In genomic region chr3:122920572-122921435, GRCm38 (mm10) we compare ENCODE assay signal across 23 mouse cellular contexts. TPM values are rescaled to one million over a fixed set of nuclear protein-coding genes. Genes with fewer than 3 reads are reported as not detected.
DNase-seq lines count a peak whose midpoint lies in the region; ATAC-seq and TF ChIP-seq lines count a peak whose summit lies in the region.
"Had no signal": no experiment of that assay in that cellular context is flagged by ENCODE, and none has a peak within 500 bp of the region (broad histone marks: within the 10 kb centered on the region; RNA-seq: fewer than 3 reads in every experiment).

No protein-coding gene starts in this region.

- 66% methylated on average over 8 of the region's 8 CpGs for WGBS in kidney, adult 2 months
- 42% methylated on average over 8 of the region's 8 CpGs for WGBS in liver, embryonic 13.5 days (ENCODE audit: insufficient replicate concordance)

- no peaks in the 10 kb centered on the region for H3K27me3 ChIP-seq in kidney, adult 2 months (replicated peaks; ENCODE audit: control insufficient read depth, insufficient read depth, low read length)
- no peaks in the 10 kb centered on the region for H3K27me3 ChIP-seq in liver, embryonic 13.5 days
- H3K27me3 ChIP-seq: hindbrain, embryonic 15.5 days; midbrain, embryonic 12.5 days had no signal

- intact Hi-C loops in gastrocnemius, postnatal 36 days (cut with DNase I), result no loop called here
- intact Hi-C loops in heart, postnatal 14 days (cut with DNase I), result no loop called here

- H3K27ac ChIP-seq in kidney, adult 2 months (ENCODE audit: insufficient read depth, low read depth, low read length), result peak overlapping the region; percentile 35; the same call in 1 of the 2 replicates
- no peak overlapping the region for H3K27ac ChIP-seq in liver, embryonic 13.5 days
- H3K27ac ChIP-seq: hindbrain, embryonic 15.5 days; midbrain, embryonic 12.5 days had no signal

- TF ChIP-seq CTCF in kidney, adult 2 months (conservative IDR thresholded peaks at IDR 0.05; ENCODE audit: insufficient read depth, insufficient read length, low read depth, low read length), result no peak

- peak overlapping the region; percentile 0; the same call in 1 of the 2 replicates for H3K9ac ChIP-seq in liver, embryonic 13.5 days
- H3K9ac ChIP-seq: hindbrain, embryonic 15.5 days; midbrain, embryonic 12.5 days had no signal

- H3K4me2 ChIP-seq in liver, embryonic 13.5 days, result no peak overlapping the region
- H3K4me2 ChIP-seq: hindbrain, embryonic 15.5 days; midbrain, embryonic 12.5 days had no signal

- ATAC-seq in liver, embryonic 13.5 days (ENCODE audit: low read depth), result no peak
- ATAC-seq: forebrain, embryonic 16.5 days had no signal

- H3K4me1 ChIP-seq in kidney, adult 2 months (ENCODE audit: control insufficient read depth, insufficient read depth, low read length), result peaks cover 11% of the 10 kb centered on the region
- peaks cover 43% of the 10 kb centered on the region for H3K4me1 ChIP-seq in liver, embryonic 13.5 days (replicated peaks)

- no peak overlapping the region for H3K4me3 ChIP-seq in kidney, adult 2 months (ENCODE audit: insufficient read depth, low read depth, low read length)
- no peak overlapping the region for H3K4me3 ChIP-seq in liver, embryonic 13.5 days (replicated peaks)
- H3K4me3 ChIP-seq: erythroblast, embryonic 14.5 days; hindbrain, embryonic 15.5 days; midbrain, embryonic 12.5 days had no signal

- no peak for TF ChIP-seq POLR2A in kidney, adult 2 months (IDR thresholded peaks at IDR 0.05; ENCODE audit: low read depth, low read length)

- H3K36me3 ChIP-seq in kidney, adult 2 months (ENCODE audit: control insufficient read depth, insufficient read depth, low read length), result no peaks in the 10 kb centered on the region
- H3K36me3 ChIP-seq in liver, embryonic 13.5 days, result no peaks in the 10 kb centered on the region; the same call in 1 of the 2 replicates
- H3K36me3 ChIP-seq: hindbrain, embryonic 15.5 days; midbrain, embryonic 12.5 days had no signal

- H3K9me3 ChIP-seq in liver, embryonic 13.5 days (replicated peaks), result no peaks in the 10 kb centered on the region
- H3K9me3 ChIP-seq: hindbrain, embryonic 15.5 days; midbrain, embryonic 12.5 days had no signal

- DNase-seq in kidney, adult 2 months, result no peak
- no peak for DNase-seq in kidney, postnatal 25 days
- DNase-seq in urinary bladder, adult 2 months (ENCODE audit: low spot score), result peak; percentile 52
- no peak for DNase-seq in urinary bladder, postnatal 4 days (ENCODE audit: low spot score in 2 of 2)
- DNase-seq in liver, embryonic 13.5 days, result no peak
- DNase-seq in gastrocnemius, postnatal 36 days, result no peak
- no peak for DNase-seq in heart, postnatal 14 days
- DNase-seq in kidney, postnatal 14 days, result no peak
- DNase-seq: cerebellum, postnatal 25 days; gastrocnemius, postnatal 25 days; layer of hippocampus, adult 9-11 months; lung, adult 18-20 months; right cerebral cortex, postnatal 25 days; thymus, postnatal 14 days had no signal

RNA-seq across cellular contexts. Expression of gene Gm10959, which starts 1.6 kb away (rescaled TPM):
- not detected in 2 replicates for polyA plus RNA-seq in kidney, adult 2 months (2012; rRNA removed)
- not detected in 2 replicates for polyA plus RNA-seq in urinary bladder, adult 2 months (2012; rRNA removed)
- not detected in 2 replicates for polyA plus RNA-seq in liver, embryonic 13.5 days (2015; fragmentation: Nextera tagmentation; extraction: Ambion mirVana)
- total RNA-seq in gastrocnemius, postnatal 36 days (2021), result not detected
- not detected for total RNA-seq in heart, postnatal 14 days (2021)
- total RNA-seq: adrenal gland, postnatal 4 days; gastrocnemius, postnatal 25 days; left cerebral cortex, postnatal 36 days had no signal
- polyA plus RNA-seq: C2C12; erythroblast, embryonic 14.5 days; forebrain, embryonic 16.5 days; heart, embryonic 14.5 days; hindbrain, embryonic 15.5 days; kidney, embryonic 14.5 days; midbrain, embryonic 12.5 days had no signal

RNA-seq across cellular contexts. Expression of gene 1810037I17Rik, which starts 3.2 kb away (rescaled TPM):
- polyA plus RNA-seq in kidney, adult 2 months (2012; rRNA removed), result 43.3 and 46.3 TPM in 2 replicates
- 73.1 and 86.1 TPM in 2 replicates for polyA plus RNA-seq in urinary bladder, adult 2 months (2012; rRNA removed)
- 124 and 134 TPM in 2 replicates for polyA plus RNA-seq in liver, embryonic 13.5 days (2015; fragmentation: Nextera tagmentation; extraction: Ambion mirVana)
- total RNA-seq in gastrocnemius, postnatal 36 days (2021), result 10 to 100 TPM; 21.1 to 24.7 TPM
- 10 to 100 TPM; 85.8 to 97.7 TPM for total RNA-seq in heart, postnatal 14 days (2021)

RNA-seq across cellular contexts. Expression of gene Fabp2, which starts 25.9 kb away (rescaled TPM):
- not detected in 2 replicates for polyA plus RNA-seq in kidney, adult 2 months (2012; rRNA removed)
- polyA plus RNA-seq in urinary bladder, adult 2 months (2012; rRNA removed), result 0.37 and 0.38 TPM in 2 replicates
- polyA plus RNA-seq in liver, embryonic 13.5 days (2015; fragmentation: Nextera tagmentation; extraction: Ambion mirVana), result 11.7 and 12.9 TPM in 2 replicates
- not detected for total RNA-seq in gastrocnemius, postnatal 36 days (2021)
- total RNA-seq in heart, postnatal 14 days (2021), result not detected
- total RNA-seq: gastrocnemius, postnatal 25 days; left cerebral cortex, postnatal 36 days had no signal
- polyA plus RNA-seq: C2C12; erythroblast, embryonic 14.5 days; forebrain, embryonic 16.5 days; heart, embryonic 14.5 days; hindbrain, embryonic 15.5 days; kidney, embryonic 14.5 days; midbrain, embryonic 12.5 days had no signal
